Mouse (Mus musculus): ENCODE measurements at regions not wholly inside any gene's neighbourhood (a gene's known extent, or its start where the extent isn't known, plus 50 kb on each side); places are given as distances from the start of the nearest gene placed in this dataset.
A peak's percentile ranks its signal among the peaks of the same experiment; 100 is the strongest.

DNA sequence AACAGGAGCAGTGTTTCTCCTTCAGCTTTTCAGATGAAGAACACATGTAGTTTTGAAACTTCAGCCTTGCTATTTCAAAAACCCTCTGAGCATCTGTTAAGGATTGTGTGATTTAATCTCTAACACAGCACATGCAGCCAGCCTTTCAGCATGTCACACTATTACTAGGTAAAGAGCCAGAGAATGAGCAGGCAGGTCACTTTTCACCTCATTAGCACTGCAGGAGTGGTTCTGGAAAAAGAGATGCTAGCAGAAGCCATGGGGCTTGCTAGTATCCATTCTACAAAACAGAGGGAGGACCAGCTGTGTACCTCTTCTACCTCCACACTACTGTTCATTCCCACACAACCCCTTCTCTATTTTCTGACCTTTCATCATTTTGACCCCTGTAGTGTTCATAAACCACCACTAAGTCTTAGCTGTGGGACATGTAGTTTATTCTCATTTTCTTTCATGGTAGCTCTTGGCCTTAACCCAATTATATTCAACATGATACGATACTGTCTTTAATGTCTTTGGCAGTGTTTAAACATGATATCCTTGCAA, 535.1 kb upstream of the Alcam start:
- ATAC-seq, result no peak

GRCm38 (mm10) chr16:52984336-52984735, 530.5 kb upstream of the Alcam start:
- ATAC-seq, result no peak

DNA sequence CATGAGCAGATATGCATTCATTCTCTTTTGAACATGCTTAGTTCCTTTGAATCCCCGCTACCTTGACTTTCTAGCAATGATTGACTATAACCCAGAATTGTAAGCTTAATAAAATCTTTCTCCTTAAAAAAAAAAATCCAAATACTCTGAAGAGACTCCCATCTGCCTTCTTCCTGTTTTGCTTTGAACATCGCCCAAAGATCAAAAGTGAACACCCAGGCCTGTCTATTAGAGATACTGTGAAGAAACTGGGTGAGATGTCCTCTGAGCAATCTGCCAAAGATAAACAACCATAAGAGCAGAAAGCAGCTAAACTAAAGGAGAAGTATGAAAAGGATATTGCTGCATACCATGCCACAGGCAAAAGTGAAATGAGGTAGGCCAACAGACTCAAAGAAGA, 527.1 kb upstream of the Alcam start:
- no peak for ATAC-seq

GRCm38 (mm10) chr16:52972811-52973210, 518.9 kb upstream of the Alcam start:
- no peak for ATAC-seq

- ATAC-seq, result no peak
These were observed 493.8 kb upstream of the Alcam start for GRCm38 (mm10) chr16:52947679-52948078.

DNA sequence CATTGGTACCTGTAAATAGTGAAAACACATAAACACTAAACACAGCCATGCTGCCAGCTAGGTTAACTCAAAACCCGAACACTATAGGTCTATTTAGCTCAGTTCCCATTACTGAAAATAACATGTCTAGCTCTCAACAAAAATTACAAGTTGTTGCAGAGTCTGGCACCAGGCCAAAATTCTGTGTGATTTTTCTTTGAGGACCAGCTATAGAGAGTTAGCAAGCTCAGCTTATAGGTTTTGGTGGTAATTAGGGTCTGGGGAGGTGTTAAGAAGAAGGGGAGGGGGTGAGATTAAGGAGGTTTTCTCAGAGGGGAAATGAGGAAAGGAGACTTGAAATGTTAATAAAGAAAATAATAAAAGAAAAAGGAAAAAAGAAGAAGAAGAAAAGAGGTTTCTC, 480.9 kb upstream of the Alcam start:
- no peak for ATAC-seq

GRCm38 (mm10) chr16:52931978-52932377, 478.1 kb upstream of the Alcam start:
- no peak for ATAC-seq

DNA sequence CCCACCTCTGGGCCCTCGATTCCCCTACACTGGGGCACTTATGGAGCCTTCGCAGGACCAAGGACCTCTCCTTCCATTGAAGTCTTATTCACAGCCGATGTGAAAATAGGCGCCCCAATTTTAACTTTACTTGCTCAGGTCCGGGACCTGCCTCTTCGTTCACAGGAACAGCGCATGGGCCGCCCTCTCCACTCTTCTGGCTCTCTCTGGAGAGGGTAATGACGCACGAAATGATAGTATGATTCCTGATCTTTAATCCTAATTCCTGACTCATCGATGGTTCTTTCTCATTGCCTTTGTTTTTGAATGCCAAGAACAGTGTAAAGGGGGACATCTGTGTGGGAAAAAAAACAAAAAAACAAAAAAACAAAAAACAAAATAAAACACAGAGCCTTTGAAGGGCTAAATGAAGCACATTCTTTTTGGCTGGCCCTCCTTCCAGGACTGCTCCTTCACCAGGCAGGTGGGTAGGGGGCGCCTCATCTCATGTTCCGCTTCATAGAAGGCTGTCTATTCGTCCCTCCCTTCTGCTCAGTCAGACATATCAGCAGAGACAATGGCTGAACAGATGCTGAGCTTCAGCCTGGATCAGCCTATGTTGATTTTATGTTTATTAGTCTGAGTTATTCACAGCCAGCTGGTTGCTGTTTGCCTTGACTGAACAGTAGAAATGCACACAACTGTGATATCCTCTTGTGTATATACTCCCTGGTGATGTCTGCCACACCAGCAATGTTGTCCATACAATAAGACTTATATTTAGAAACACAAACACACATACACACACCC, 438.8 kb upstream of the Alcam start:
- no peak for ATAC-seq

DNA sequence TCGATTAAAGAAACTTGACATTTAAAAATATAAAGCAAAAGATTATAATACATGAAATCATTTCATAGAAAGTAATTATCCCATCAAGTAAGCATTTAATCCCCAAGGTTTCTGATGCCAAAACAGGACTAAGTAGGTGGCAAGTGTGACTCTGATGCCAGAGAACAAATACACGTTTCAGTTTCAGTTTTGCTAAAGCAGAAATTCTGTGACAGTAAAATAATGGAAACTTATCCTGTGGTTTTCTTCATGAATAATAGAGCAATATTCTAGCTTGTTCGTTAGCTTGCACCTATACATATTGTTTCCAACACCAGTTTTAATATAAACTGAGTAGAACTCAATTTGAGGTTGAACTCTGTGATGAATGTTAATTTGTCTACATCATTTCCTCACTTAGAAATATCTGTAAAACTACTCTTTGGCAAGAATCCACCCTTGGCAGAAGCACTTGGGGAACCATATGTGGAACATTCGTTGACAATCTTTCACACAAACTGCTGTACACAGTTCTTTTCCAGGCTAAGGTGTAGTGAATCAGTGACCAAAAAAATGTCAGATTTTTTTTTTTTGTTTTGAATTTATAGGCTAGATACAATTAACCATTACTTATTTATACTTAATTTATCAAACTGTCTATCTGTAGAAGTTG, 425.7 kb upstream of the Alcam start:
- peak; percentile 68 for ATAC-seq

DNA sequence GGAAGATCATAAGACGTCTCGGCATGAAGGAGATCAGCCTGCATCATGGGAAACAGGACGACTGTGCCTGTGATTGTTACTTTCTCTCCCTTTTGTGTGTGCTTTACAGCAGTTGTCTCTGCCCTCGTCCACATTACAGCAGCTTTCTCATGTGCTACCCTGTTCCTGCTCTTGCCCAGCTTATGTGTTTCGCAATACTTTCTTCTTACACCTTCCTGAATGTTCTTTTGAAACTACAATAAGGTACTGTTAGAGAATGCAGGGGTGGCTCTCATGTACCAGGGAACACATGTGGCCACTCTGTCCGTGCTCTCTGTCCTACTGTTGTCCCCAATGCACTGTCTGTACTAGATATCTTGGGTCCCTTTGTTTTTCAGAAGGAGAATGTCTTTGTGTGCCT, 414.0 kb upstream of the Alcam start:
- ATAC-seq, result no peak

DNA sequence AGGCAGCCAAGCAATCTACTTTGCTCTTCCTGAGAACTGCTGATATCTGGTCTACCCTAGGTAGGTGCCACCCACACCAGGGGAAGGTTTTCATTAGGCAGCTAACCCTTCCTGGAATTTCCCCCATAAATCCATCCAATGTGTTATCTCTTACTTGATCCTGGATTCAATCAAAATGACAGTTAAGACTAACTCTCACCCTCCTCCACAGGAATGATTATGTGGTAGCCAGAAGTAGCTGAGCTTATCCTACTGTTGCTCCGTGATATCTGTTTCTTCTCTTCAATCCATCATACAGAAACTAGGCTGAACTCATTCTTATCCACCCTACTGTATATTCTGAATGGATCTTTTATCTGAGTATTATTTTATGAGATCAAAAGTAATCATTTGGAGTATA, 409.7 kb upstream of the Alcam start:
- no peak for ATAC-seq

- no peak for ATAC-seq
These were observed 407.4 kb upstream of the Alcam start for GRCm38 (mm10) chr16:52861263-52861662.

GRCm38 (mm10) chr16:52858441-52859209, 404.8 kb upstream of the Alcam start:
- no peak for ATAC-seq

- peak; percentile 80 for ATAC-seq
These were observed 397.3 kb upstream of the Alcam start for GRCm38 (mm10) chr16:52851129-52851528.

GRCm38 (mm10) chr16:52818976-52819375, 365.1 kb upstream of the Alcam start:
- no peak for ATAC-seq

GRCm38 (mm10) chr16:52811219-52811618, 357.3 kb upstream of the Alcam start:
- ATAC-seq, result no peak

DNA sequence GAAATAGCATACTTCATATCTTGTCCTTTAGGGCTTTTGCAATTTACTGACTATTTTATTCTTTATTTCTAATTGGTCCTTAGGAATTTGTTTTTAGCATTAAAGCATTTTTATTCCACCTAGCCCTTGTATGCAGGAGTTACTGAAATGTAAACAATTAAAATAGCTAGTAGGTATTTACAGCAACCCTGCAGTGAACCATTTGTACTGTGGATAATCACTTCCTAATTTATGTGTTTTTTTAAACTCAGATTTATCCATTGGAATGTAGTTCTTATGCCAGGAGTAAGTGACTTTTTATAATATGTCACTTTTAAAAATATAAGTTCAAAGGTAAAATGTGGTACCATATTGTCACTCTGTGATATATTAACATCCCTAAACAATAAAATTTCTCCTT, 350.5 kb upstream of the Alcam start:
- ATAC-seq, result no peak

- ATAC-seq, result no peak
These were observed 346.0 kb upstream of the Alcam start for GRCm38 (mm10) chr16:52799715-52800392.

GRCm38 (mm10) chr16:52795184-52795583, 341.3 kb upstream of the Alcam start:
- ATAC-seq, result no peak

DNA sequence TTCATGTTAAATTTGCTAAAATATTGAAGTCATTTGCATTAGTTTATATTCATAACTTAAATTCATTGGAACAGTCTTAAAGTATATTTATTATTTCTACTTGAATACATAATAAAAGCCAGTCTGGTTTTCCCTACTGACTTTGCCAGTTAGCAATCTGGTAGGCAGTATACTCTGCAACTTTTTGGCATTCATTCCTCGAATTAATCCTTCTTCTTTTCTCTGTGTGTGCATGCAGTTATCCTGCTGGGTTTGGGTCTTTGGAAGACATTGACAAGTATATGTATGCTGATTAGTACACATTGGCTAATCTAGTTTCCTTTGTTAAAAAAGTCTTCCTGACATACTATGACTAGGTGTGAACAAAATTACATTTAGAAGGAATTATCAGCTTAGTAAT, 336.1 kb upstream of the Alcam start:
- ATAC-seq, result no peak

DNA sequence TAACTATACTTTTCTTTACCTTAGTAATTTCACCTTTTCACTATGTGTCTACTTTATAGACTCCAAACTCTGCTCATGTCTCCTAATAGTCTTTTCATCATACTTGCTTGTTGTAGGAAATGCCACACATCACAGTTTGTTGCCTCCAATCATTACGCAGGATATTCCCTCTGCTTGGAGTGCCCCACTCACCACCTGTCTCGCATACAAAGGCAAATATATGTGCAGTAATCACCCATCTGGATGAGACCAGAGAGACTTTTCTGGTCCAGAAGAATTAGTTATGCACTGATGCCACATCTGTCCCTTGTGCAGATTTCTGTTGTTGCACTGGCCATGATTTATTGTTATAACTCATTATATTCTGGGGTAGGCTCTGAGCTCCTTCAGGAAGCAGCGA, 293.9 kb upstream of the Alcam start:
- ATAC-seq, result no peak

GRCm38 (mm10) chr16:52746186-52746585, 292.3 kb upstream of the Alcam start:
- ATAC-seq, result no peak

- ATAC-seq, result no peak
These were observed 290.8 kb upstream of the Alcam start for GRCm38 (mm10) chr16:52744720-52745119.

All from inflammation-experienced regulatory T-cells, adult 6 months (primary cell).